Mouse (Mus musculus): ENCODE measurements around the gene Gtpbp3. TPM values are rescaled to one million over a fixed set of nuclear protein-coding genes. Genes with fewer than 3 reads are reported as not detected.

Gene Gtpbp3
- total RNA-seq (2023): 10 to 100 TPM; 22.3 to 22.4 TPM

DNA sequence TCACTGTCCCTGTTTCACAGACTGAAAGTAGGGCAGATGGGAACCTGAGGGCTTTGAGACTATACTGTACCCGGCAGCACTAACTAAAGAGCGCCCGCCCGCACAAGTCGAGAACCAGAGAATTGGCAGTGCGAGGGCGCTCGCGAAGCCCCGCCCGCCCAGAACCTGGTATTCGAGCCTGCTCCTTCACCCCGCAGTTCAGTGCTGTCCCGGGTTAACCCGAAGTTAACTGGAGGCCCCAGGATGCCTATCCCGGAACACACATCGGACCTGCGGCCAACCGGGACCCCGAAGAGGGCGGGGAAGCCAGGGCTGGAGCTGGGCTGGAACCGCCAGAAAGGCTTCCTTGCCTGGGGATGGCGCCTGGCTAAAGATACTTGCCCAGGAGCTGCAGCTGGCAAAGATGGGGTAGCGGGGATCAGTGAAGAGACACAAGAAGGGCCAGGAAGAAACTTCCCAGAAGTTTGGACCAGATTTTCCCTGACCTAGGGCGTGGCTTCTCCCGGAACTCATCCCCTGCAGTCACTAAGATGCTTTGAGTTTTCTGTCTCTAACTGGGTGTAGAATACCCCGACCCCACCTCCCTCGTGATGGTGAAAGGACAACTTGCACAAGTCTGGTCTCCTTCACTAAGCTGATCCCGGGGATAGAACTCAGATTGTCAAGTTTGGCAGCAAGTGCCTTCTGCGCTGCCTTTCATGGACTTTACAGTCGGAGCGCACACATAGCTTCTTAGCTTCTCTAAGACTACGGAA is at the start of gene Gtpbp3:
Gene Gtpbp3, plus strand, starts transcription at position 413 of the 755 bp plus-strand sequence.

GRCm38 (mm10) chr8:71463188-71464033 is 24.5 kb upstream of the Gtpbp3 start, which contains the start of gene Abhd8:
Abhd8 (minus strand) TSS chr8:71463655.

DNA sequence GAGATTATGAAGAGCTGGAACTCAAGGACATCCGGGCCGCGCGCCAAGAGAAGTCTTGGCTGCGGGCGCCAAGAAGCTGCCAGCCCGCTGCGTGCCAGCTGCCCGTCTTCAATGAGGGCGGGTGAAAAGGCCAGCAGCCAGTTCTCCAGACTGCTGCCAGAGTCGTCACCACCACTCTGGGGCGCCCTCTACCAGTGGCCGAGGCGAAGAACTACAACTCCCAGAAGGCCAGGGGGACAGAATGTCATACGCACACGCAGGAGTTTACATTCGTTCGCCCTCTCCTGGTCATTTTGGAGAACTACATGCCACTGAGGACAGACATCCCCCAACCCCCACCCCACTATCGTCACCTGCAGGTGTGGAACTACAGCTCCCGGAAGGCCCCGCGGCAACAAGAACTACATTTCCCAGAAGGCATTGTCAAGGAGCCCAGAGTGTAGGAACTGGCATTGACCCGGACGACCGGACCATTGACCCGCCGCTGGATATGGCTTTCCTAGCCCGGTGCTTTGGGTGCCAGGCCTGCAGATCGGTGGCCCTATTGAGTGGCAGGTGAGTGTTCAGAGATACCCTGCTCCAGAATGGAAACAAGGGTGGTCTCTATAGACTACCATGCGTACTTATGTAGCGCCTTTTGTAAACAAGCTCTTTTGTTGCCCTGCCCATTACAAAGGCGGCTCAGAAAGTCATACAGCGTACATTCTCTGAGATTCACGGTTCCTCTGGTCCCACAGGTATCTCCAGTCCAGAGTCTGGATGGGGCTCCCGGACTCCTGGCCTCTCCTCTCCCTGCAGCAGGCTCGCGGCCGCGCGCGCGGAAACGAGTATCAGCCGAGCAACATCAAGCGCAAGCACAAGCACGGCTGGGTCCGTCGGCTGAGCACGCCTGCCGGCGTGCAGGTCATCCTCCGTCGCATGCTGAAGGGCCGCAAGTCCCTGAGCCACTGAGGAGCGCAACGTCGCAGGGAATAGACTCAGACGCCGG is 23.1 kb upstream of the Gtpbp3 start, which contains the start of gene Mrpl34:
Gene Mrpl34, plus strand, starts transcription at position 447 of the 988 bp plus-strand sequence.

GRCm38 (mm10) chr8:71468916-71469315 is 19.0 kb upstream of the Gtpbp3 start, which contains the start of gene Dda1:
Dda1 (plus strand) TSS chr8:71469199.

DNA sequence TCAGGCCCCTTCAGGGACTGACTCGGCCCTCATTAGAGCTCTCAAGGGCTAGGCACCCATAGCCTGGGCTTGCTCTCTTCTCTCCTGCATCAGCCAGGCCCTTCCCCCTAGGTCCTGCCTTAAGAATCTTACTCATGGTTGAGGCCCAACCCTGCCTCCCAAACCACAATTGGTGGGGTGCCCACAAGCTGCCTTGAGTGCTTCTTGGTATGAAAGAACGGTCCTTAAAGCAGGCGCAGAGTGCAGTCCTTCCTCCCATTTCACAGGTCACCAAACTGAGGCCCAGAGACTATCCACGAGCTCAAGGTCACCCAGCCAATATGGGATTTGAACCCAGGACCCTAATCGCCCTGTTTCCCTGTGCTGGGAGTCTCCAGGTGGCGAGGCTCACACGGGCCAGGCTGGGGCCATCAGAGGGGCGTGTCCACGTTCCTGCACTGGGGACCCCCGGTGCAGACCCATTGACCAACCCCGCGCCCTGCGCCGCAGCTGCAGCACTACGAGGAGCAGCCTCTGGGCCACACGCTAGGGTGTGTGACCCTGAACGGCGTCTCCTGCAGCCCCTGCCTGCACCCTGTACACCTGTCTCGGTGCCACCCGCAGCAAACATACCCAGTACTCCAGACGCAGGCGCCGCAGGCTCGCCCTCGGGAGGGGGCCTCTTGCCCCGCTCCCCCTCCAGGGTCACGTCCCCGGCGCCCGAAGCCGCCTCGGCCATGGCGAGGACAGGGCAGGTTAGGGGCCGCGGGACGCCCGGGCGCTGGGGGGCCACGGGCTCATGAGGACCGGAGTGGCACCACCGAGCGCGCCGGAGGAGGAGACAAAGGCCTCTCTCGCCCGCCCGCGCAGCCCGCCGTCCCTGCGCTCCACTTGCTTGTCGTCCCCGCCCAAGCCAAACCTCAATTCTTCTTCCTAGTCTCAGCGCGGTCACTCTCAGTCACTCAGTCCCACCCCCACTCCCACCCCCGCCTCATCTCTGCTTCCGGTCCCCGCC is 2.5 kb upstream of the Gtpbp3 start, which contains the start of gene Ano8:
Gene Ano8, minus strand, starts transcription at position 822 of the 994 bp plus-strand sequence.

DNA sequence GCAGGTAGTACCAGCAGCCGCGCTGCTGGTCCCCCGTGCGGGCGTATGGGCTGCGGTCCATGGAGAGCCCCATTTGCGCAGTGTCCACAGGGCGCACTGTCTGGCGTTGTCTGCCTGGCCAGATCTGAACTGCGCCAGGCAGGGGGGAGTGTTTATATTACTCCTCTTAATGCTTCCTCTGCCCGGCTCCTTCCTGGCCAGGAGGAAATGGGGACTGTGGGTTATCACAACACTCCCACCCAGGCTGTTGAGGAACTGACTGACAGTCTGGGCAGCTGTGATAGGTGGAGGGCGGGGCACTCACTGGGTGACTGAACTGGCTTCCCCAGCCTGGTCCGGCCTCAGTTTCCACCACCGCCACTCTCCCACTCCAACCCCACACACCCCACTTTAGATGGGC is 23.7 kb downstream of the Gtpbp3 start, which contains the start of gene Plvap:
Gene Plvap, minus strand, starts transcription at position 109 of the 400 bp plus-strand sequence.

GRCm38 (mm10) chr8:71525226-71526050 is 37.5 kb downstream of the Gtpbp3 start, which contains the start of gene Ccdc194:
Ccdc194 (minus strand) TSS chr8:71525711.

DNA sequence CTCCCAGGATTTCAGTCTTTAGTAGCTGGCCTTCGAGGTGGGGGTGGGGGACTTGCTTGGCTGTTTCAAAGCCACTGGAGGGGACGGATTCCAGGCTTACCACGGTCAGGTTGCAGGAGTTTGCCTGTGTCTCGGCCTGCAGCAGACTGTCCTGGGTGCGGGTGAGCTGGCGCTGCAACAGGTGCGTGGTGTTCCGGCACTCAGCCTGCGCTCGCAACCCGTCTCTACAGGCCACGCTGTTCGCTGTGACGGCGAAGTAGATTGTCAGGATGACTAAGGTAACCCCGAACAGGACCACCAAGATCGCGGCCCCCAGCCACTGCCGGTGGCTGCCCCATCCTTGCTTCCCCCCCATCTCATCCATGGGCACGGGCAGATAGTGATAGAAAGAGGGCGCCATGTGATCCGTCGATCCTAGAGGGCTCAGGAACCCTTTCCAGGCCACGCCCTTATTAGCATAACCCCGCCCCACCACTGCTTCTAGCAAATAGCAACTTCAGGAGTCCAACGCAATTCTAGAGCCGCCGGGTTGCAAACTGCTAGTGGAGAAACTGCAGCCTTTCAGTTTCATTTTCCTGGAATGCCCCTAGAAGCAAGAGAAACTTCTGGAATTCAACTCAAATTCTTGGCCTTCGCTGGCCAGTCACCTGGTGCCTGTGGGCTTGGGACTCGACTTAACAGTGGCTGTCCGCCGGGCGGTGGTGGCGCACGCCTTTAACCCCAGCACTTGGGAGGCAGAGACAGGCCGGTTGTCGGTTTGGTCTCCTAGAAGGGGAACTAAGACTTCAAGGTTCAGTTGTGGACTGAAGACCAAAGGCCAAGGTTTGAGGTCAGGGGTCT is 49.3 kb downstream of the Gtpbp3 start, which contains the start of gene Bst2:
Gene Bst2, minus strand, starts transcription at position 429 of the 840 bp plus-strand sequence.

GRCm38 (mm10) chr8:71542632-71543343 is 54.9 kb downstream of the Gtpbp3 start, which contains the start of gene Mvb12a:
Mvb12a (plus strand) TSS chr8:71542922.

Other genes starting within 250 kb of the Gtpbp3 start
- gene Myo9b, start 215.4 kb upstream of the Gtpbp3 start, total RNA-seq (2023): 100 to 1,000 TPM; 109 to 110 TPM
- gene Haus8, start 215.2 kb upstream of the Gtpbp3 start, total RNA-seq (2023): 10 to 100 TPM; 26.8 to 29.0 TPM
- 100 to 1,000 TPM; 258 to 270 TPM for gene Use1, start 121.3 kb upstream of the Gtpbp3 start, total RNA-seq (2023)
- 10 to 100 TPM; 22.3 to 26.9 TPM for gene Ocel1, start 116.8 kb upstream of the Gtpbp3 start, total RNA-seq (2023)
- gene Nr2f6, start 106.1 kb upstream of the Gtpbp3 start, total RNA-seq (2023): 10 to 100 TPM; 15.1 to 18.0 TPM
- not detected for gene Ushbp1, start 92.3 kb upstream of the Gtpbp3 start, total RNA-seq (2023)
- gene Babam1, start 91.2 kb upstream of the Gtpbp3 start, total RNA-seq (2023): 100 to 1,000 TPM in 1 of 2 experiments, 10 to 100 TPM in 1; 84.4 to 121 TPM
- 1 to 10 TPM in 1 of 2 experiments, not detected in 1; 1.5 TPM for gene Ankle1, start 82.1 kb upstream of the Gtpbp3 start, total RNA-seq (2023)
- 10 to 100 TPM; 11.8 to 15.0 TPM for gene Abhd8, start 24.4 kb upstream of the Gtpbp3 start, total RNA-seq (2023)
- gene Mrpl34, start 23.1 kb upstream of the Gtpbp3 start, total RNA-seq (2023): 10 to 100 TPM; 32.9 to 38.4 TPM
- 100 to 1,000 TPM; 113 to 125 TPM for gene Dda1, start 18.9 kb upstream of the Gtpbp3 start, total RNA-seq (2023)
- gene Ano8, start 2.1 kb upstream of the Gtpbp3 start, total RNA-seq (2023): 10 to 100 TPM; 13.9 to 14.8 TPM
- gene Plvap, start 23.6 kb downstream of the Gtpbp3 start, total RNA-seq (2023): under 1 TPM in 1 of 2 experiments, not detected in 1; 0.27 TPM
- not detected for gene Ccdc194, start 37.6 kb downstream of the Gtpbp3 start, total RNA-seq (2023)
- gene Bst2, start 49.4 kb downstream of the Gtpbp3 start, total RNA-seq (2023): 10 to 100 TPM; 24.4 to 37.1 TPM
- 10 to 100 TPM; 47.0 to 50.1 TPM for gene Mvb12a, start 54.8 kb downstream of the Gtpbp3 start, total RNA-seq (2023)
- gene Tmem221, start 70.8 kb downstream of the Gtpbp3 start, total RNA-seq (2023): not detected
- not detected for gene Nxnl1, start 78.5 kb downstream of the Gtpbp3 start, total RNA-seq (2023)
- gene Slc27a1, start 80.8 kb downstream of the Gtpbp3 start, total RNA-seq (2023): 10 to 100 TPM; 10.2 to 10.8 TPM
- 100 to 1,000 TPM; 106 to 110 TPM for gene Pgls, start 104.1 kb downstream of the Gtpbp3 start, total RNA-seq (2023)
- gene Fam129c, start 109.5 kb downstream of the Gtpbp3 start, total RNA-seq (2023): 100 to 1,000 TPM; 128 to 172 TPM
- 100 to 1,000 TPM; 126 to 133 TPM for gene Colgalt1, start 122.9 kb downstream of the Gtpbp3 start, total RNA-seq (2023)
- 1 to 10 TPM in 1 of 2 experiments, under 1 TPM in 1; 0.12 to 1.9 TPM for gene Unc13a, start 183.7 kb downstream of the Gtpbp3 start, total RNA-seq (2023)
- 10 to 100 TPM; 81.2 to 87.3 TPM for gene Jak3, start 188.2 kb downstream of the Gtpbp3 start, total RNA-seq (2023)
- 10 to 100 TPM; 31.2 to 43.9 TPM for gene Insl3, start 201.1 kb downstream of the Gtpbp3 start, total RNA-seq (2023)
- under 1 TPM; 0.70 to 0.83 TPM for gene B3gnt3, start 213.7 kb downstream of the Gtpbp3 start, total RNA-seq (2023)
- gene Fcho1, start 237.6 kb downstream of the Gtpbp3 start, total RNA-seq (2023): 100 to 1,000 TPM; 204 to 208 TPM